Mouse (Mus musculus) embryo, embryonic 11.5 days (tissue): ENCODE data around the gene Tmprss9.

ENCODE experiments used
- DNase-seq: peaks from one replicate; pipeline ENCODE4 v3.0.0-alpha.2; 2012; ENCODE audit warnings: low read depth, low spot score

The Tmprss9 gene

GRCm38 (mm10) chr10:80843087-80843930 is 28.3 kb upstream of the Tmprss9 start:
- no peak for DNase-seq

GRCm38 (mm10) chr10:80843931-80844547 is 27.6 kb upstream of the Tmprss9 start, which contains the start of gene Lingo3:
Gene Lingo3 (minus strand): TSS chr10:80844039.
- no peak for DNase-seq

DNA sequence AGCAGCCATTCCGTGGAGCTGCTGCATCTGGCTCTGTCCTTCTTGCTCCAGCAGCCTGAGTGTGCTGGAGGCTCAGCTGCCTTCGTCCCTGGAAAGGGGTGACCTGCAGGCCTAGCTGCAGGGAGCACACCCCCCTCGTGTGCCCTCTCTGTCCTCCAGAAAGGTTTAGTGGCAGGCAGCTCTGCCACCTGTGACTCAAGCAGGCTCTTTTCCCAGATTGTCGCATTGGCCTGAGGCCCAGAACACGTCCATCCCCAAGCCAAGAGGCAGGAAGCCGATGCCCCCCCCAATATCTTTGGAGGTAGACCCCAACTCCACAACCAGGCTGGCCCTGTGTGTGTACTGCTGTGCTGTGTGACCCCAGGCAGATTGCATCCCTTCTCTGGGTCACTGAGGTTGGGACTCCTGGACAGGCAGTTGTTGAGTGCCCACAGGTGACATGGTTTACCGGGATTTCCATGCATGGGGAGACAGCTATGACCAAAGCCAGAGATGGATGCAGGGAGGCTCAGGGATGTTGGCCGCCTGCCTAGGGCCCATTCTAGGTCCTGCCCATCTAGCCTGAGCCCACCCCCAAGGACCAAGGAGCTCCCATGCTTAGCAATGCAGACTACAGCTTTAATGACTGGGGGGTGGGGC is 26.5 kb upstream of the Tmprss9 start:
- no peak for DNase-seq

DNA sequence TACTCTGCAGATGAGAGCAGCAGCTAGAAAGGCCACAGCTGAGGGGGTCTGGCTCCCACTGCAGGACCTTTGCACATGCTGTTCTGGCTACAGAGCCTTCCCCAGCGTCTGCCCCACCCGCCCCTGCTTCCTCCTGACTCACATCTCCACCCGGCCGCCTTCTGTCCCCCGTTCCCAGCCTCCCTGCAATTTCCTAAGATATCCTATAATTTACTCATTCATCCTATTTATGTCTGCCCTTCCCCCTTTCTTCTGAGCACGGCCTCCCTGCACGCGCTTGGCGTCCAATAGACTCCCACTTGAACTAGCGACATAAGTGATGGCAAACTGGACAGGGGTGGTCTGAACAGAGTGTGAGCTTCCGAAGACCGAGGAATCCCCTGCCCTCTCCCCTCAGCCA is 25.9 kb upstream of the Tmprss9 start:
- DNase-seq, result no peak

- DNase-seq, result no peak
These were observed 23.1 kb upstream of the Tmprss9 start for GRCm38 (mm10) chr10:80848571-80848970.

DNA sequence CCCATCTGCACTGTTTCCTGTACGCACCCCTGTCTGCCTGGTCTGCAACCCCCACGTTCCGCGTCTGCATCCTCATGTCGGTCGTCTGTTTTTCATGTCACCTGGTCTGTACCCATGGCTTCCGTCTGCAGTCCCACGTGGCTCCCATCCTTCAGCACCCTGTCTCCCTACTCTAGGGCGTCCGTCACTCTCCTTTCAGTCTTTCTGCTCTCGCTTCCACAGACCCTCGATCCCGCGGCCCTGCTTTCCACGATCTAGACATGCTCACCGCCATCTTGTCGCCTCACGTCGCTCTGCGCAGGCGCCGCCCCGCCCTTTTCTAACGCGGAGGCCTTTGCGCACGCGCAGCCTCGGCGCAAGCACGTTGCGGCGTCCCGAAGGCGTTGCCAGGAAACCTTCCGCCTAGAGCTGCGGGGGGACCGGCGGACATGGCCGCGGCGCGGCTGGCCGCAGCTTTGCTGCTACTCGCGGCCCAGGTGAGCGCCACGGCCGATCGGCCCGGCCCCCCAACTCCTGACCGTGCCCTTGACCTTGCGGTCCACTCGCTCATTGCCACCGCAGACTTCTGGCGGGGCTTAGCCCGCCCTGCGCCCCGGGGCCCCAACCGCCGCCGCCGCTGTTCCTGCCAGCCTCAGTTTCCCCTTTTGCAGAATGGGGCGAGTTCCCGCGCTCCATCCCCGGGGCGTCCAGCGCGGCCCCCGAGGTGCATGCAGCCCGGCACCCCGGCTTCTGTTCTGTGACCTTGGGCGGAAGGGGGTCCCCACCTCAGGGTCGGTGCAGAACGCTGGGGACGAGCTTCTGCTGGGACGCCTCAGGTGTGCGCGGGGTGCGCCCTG is 16.5 kb upstream of the Tmprss9 start, which contains the start of the genes Lsm7 and Sppl2b:
Gene Lsm7, minus strand, starts transcription at position 297 of the 836 bp plus-strand sequence.
Gene Sppl2b, plus strand, starts transcription at position 363 of the 836 bp plus-strand sequence.
- DNase-seq, result peak; percentile 97

GRCm38 (mm10) chr10:80855749-80856073 is 15.9 kb upstream of the Tmprss9 start:
- no peak for DNase-seq

- DNase-seq, result no peak
These were observed 15.4 kb upstream of the Tmprss9 start for GRCm38 (mm10) chr10:80856267-80856666.

GRCm38 (mm10) chr10:80856908-80857307 is 14.7 kb upstream of the Tmprss9 start:
- no peak for DNase-seq

GRCm38 (mm10) chr10:80857386-80857785 is 14.3 kb upstream of the Tmprss9 start:
- no peak for DNase-seq

DNA sequence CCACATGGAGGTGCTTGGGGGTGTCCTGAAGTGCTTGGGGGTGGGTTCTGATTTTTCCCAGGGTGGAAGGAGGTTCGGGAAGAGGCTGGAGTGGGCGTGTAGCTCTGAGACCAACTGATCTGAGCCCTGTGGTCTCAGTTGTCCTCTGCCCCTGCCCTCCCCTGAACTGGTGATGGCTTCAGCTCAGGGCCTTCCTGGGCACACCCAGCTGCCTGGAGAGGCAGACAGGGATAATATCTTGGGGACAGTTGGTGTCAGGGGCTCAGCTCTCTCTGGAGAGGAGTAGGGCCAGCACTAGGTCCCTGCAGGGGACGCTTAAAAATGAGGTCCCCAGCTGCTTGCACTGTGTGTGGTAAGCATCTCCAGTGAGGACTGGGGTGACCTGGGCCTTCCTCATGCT is 13.8 kb upstream of the Tmprss9 start:
- DNase-seq, result no peak

- DNase-seq, result no peak
These were observed 13.2 kb upstream of the Tmprss9 start for GRCm38 (mm10) chr10:80858350-80858935.

GRCm38 (mm10) chr10:80862305-80862704 is 9.3 kb upstream of the Tmprss9 start:
- no peak for DNase-seq

DNA sequence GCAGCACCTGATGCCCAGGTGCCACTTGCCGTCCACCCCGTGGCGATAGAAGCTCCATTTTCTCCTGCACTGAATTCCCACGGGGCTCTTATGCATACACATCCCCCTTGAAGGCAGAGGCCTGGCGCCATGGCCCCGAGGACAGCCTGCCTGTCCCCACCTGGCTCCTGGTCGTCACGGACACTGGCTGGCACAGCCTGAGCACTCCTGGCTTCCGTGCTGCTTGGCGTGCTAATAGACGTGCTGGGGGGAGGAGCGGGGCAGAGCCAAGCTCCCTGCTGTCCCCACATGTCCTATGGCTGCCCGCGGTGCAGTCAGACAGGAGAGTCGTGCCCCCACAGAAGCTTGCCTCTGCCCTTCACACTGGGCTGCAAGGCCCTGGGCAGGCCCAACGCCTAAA is 7.2 kb upstream of the Tmprss9 start:
- DNase-seq, result no peak

DNA sequence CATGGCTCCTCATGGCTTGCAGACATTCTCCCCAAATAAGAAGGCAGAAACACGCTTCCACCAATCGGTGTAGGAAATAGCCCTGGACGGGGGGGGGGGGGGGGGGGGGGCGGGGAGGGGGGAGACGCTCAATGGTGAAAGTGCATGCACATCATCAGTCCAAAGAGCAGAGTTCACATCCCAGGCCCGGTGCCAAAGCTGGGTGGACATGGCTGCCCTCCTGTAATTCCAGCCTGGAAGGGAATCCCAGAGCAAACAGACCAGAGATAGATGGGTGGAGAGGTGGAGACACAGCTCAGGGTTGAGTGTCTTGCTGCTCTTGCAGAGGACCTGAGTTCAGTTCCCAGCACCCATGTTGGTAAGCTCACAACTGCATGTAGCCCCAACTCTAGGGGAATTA is 655 bp upstream of the Tmprss9 start:
- no peak for DNase-seq

DNA sequence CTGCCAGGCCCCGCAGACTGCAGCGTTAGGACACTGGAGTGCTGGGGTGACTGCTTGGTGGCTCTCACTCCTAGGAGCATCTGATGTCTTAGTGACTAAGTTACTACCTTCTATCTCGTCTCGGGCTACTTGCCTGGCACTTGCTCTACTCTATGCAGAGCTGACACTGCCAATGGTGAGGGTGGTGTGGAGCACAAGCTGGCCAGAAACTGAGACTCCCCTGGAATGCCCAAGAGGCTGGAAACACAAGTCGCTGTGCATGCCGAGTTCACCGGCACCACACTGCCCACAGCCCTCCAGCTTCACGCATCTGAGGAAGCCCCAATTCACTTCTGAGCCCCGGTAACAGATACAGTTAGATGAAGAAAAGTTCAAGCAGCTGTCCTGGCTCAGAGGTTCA is 2.4 kb downstream of the Tmprss9 start:
- no peak for DNase-seq

DNA sequence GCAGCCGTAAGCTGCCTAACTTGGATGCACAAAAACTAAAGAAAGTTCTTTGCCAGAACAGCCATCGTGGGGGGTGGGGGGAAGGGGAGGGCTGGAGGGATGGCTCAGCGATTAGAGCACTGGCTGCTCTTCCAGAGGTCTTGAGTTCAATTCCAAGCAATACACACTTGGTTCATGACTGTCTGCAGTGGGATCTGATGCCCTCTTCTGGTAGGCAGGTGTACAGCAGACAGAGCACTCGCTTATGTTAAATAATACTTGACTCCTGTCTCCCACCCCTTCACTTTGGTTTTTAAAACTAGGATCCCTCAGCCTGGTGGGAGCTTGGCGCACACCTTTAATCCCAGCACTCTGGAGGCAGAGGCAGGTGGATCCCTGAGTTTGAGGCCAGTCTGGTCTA is 4.4 kb downstream of the Tmprss9 start:
- DNase-seq, result peak; percentile 48

- no peak for DNase-seq
These were observed 4.9 kb downstream of the Tmprss9 start for GRCm38 (mm10) chr10:80876594-80876993.

- peak; percentile 56 for DNase-seq
These were observed 8.5 kb downstream of the Tmprss9 start for GRCm38 (mm10) chr10:80880131-80880641.

DNA sequence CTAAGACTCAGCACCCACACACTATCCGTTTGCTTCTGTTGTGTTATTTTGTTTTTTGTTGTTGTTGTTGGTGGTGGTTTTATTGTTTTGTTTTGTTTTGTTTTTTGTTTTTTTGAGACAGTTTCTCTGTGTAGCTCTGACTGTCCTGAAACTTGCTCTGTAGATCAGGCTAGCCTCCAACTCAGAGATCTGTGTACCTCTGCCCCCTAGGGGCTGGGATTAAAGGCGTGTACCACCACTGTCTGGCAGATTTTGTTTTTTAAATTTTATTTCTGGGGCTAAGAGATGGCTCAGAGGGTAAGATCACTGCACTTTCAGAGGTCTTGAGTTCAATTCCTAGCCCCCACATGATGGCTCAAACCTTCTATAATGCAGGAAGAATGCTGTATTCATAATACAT is 9.3 kb downstream of the Tmprss9 start:
- no peak for DNase-seq

GRCm38 (mm10) chr10:80881301-80881700 is 9.7 kb downstream of the Tmprss9 start:
- DNase-seq, result peak; percentile 46
